Mouse (Mus musculus) lung, postnatal 36 days (tissue): Measurements from ENCODE around the gene Vangl1.

ENCODE experiments used
- DNase-seq: peaks from one replicate; pipeline ENCODE4 v3.0.0; 2022; ENCODE audit warnings: mixed read lengths

Vangl1 gene

GRCm38 (mm10) chr3:102141451-102141850 lies 63.0 kb downstream of the Vangl1 start:
- no peak for DNase-seq

DNA sequence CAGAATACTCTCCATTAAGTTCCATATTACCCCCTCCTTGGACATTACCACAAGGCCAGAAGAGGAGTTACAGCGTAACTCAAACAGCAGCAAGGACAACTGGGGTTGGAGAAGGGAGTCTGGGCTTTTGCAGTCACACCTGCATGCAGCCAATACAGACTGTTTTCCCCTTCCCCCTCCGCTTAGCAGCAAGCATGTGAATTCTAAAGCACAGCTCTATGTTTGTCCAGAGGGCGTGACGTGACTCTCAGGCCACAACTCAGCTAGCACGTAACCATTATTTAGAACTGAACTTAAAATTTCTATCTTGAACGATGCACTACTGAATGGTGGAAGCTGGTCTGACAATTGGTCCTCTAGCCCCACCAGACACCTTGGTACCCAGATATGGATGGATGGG lies 63.9 kb downstream of the Vangl1 start:
- DNase-seq = no peak

DNA sequence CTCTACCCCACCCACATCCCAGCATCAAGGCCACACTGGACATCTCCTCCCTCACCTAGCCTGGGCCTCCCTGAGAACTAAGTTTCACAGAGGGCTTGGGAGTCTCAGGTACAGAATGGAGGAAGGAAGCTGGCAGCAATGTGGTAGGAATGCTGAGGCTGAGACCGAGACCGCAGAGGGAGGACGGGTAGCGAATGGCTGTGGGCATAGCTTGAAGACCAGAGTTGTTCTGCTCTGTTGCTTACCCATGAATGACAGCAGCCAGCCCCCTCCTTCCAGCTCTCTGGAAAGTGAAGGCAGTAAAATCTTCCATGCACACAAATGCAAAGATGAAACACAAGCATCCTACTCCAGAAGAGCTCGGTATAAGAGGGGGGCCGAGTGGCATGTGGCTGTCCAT lies 65.6 kb downstream of the Vangl1 start:
- no peak for DNase-seq

- DNase-seq = no peak
Measured at GRCm38 (mm10) chr3:102137158-102137557, 67.3 kb downstream of the Vangl1 start.

- DNase-seq = peak; percentile 32
Measured at GRCm38 (mm10) chr3:102135389-102136113, 68.9 kb downstream of the Vangl1 start.

DNA sequence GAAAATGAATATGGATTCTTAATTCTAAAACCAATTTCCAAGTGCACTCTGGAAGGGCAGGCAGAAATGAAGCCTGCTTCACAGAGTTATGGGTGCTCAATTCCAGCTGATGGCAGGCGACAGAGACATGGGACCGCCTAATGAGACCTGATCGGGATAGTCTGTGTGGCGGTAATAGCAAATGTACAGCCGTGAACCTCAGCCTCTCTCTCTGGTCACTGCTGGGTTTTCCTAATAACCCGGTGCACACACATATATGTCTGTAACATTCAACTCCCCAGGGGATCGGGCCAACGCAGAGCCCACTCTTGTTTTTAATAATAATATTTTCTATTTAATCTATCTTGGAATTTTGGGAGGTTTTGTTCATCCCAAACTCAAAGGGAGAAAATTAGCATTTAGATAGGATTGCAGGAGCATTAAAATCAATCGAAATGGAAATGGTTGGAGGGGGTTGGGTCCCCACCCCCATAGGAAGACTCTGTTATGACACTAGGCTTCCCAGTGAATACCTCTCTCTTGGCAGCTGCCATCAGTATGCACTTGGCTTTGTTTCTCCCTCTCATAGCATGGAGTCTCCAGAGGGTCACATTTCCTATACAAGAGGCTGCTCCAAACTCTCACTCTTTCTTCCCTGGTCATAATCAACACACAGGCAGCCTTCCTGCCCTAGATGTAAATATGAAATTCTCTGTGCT lies 72.7 kb downstream of the Vangl1 start:
- no peak for DNase-seq

- peak; percentile 28 for DNase-seq
Measured at GRCm38 (mm10) chr3:102130478-102130877, 74.0 kb downstream of the Vangl1 start.

DNA sequence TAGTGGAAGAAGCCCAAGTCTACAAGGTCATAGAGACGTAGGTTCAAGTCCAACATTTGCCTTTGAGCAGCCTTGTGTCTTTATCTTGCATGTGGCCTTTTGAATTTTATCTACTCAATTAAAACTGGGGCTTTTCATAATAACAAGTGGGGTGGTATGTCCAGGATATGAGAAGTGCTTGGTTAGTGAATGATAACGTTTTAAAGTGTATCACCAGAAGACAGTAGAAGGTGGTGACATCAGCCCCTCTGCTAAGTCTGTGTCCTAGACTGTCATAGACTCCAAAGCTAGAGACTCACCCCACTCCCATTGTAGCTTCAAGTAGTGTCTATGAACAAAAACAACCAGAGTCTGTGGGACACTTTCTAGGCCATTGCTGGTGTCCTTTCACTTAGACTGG lies 76.3 kb downstream of the Vangl1 start:
- DNase-seq = no peak

DNA sequence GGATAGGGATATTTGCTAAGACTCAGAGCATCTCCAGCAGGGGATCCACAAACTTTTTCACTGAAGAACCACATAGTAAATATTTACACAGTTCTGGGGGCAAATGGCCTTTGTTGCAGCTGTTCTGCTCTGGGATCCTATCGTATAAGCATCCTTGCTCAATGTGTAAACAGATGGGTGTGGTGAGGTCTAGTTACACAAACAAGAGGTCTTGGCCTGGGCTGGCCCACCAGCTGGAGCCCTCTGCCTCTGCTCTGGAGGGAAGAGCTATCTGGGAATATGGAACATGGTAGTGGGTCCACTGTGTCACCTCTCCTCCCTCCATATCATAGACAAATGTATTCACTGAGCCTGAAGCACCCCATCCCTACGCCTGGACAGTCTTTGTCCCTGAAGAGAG lies 77.4 kb downstream of the Vangl1 start:
- no peak for DNase-seq

GRCm38 (mm10) chr3:102125546-102125945 lies 78.9 kb downstream of the Vangl1 start:
- no peak for DNase-seq

- no peak for DNase-seq
Measured at GRCm38 (mm10) chr3:102123654-102124053, 80.8 kb downstream of the Vangl1 start.

DNA sequence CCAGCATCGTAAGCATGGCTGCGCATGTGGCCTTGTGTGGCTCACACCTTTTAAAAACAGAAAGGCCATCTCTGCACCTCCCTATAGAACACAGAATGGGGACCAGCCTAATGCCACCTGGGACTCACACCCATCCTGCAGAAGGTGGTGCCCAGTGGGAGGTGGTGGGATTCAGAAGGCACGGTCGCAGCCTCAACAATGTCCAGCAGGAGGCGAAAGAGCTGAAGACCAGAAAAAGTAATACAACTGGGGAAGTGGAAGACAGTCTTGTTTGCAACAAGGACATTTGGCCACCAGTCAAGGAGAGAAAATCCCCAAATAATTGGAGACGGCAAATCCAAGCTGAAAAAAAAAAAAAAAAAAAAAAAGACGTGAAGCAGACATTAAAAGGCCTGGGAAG lies 82.4 kb downstream of the Vangl1 start:
- peak; percentile 41 for DNase-seq

- no peak for DNase-seq
Measured at GRCm38 (mm10) chr3:102120947-102121346, 83.5 kb downstream of the Vangl1 start.

DNA sequence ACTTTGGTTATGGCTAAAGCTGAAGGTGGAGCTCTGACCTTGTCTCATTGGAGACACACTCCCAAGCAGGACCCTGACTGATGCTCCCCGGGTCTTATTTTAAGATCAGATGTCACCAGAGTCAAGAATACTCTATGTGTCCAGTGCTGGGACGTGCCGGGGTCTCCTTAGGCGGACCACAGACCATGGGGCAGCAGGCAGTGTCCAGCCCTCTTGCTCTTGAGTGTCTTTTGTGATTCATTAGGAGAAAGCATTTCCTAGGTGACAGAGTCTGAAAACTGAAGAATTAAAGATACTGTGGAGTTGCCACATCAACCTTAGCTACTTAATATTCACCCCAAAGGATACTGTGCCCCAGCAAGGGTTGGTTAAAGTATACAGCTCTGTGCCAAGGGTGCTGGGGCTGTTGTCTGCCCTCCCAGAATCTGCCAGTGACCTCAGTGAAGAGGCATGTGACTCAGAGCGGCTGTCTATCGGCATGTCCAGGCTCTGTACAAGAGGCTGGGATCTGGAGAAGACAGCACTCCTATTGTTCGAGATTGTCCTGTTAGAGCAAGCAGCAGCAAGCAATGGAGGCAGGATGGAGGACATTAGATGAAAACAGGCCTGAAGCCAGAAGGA lies 92.4 kb downstream of the Vangl1 start:
- DNase-seq = no peak

GRCm38 (mm10) chr3:102108201-102108600 lies 96.3 kb downstream of the Vangl1 start:
- no peak for DNase-seq

DNA sequence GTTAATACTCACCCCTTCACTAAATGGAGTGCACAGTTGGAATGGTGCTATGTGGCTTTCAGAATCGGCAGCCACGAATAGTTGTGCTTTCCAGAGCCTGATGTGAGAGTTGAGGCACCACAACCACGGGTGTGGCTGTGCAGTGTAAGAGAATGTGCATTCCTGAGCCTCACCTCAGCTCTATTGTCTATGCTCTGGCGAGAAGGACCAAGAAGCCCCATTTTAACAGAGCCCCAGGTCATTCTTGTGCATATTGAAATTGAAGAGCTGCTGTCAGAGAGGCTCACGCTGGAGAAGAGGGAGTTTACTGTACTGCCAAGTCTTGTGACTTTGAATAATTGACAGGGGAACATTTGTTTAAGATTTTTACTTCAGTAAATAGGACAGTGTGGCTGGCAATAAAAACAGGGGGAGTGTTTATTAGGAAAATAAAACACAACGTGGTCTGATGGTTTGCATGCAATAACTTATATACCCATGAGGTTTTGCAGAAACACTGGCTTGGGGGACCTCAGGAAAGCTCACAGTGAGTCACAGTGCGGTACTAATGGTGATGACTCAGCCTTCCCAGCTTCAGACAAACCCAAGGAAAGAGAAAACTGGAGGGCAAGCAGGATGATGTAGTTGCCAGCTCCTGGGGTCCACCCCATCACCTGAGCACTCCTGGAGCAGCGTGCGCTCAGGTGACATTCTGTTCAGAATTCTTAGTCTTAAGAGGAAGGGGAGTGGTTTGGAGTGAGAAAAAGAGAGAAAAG lies 100.5 kb downstream of the Vangl1 start:
- DNase-seq = no peak
